Mouse (Mus musculus) adrenal gland, adult 2 months (tissue): ENCODE results near the gene Nup62. TPM values are rescaled to one million over a fixed set of nuclear protein-coding genes. Genes with fewer than 3 reads are reported as not detected.

Experiments
- DNase-seq: peaks from one replicate; pipeline ENCODE4 v3.0.0; 2021
- polyA plus RNA-seq: library from polyadenylated mRNA; depleted of rRNA; stranded (reverse); fragments of >200 nt; gene quantifications from 2 replicates; pipeline ENCODE4 v1.2.3, GENCODE M21; 2012
- total RNA-seq, 2 experiments: library from RNA; stranded (reverse); gene quantifications; 2 replicates each; pipeline ENCODE4 v1.2.3; 2021

The Nup62 gene
- total and polyA plus RNA-seq, 3 experiments: 33.2 to 92.2 (median 54.7) TPM

DNA sequence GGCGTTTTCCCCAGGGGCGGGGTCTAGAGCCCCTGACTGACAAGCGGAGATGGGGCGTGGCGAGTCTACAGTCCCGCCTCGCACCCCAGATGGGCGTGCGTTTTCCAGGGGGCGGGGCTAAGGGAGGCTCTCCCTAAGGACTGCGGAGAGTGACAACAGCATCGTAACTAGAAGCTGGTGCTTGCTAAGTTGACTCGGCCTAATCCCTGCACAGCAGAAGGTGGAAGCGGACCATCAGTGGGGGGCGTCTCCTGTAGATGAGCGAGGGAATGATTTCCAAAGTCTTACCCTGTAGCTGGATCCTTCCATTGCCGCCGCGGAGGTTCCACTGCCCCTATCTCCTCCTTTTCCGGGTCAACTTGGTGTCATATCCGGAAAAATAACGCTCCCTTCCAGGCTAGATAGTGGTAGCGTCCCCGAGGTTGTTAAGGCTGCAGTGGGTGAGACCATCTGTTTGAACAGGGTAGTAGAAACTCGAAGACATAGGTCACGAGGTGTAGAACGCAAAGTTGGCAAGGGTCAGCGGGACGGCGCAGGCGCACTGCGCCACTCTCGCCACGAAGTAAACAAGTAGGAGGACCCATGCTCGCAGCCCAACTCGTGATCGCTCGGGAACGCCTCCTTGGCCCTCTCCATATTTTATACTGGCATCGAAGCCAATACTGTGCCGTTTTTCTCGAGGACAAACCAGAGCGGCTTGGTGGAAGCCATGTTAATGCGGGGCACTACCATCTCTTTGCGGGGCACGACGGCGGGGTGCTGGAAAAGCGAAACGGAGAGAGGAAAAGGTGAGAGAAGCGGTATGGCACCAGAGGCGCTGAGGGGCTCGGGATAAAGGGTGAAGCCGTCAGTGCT, 32.9 kb downstream of the Nup62 start, which contains the start of the genes Akt1s1 and Tbc1d17:
Akt1s1 (plus strand) TSS at position 431 of the 855 bp plus-strand sequence.
Tbc1d17 (minus strand) TSS at position 519 of the 855 bp plus-strand sequence.
- peak; percentile 100 for DNase-seq

DNA sequence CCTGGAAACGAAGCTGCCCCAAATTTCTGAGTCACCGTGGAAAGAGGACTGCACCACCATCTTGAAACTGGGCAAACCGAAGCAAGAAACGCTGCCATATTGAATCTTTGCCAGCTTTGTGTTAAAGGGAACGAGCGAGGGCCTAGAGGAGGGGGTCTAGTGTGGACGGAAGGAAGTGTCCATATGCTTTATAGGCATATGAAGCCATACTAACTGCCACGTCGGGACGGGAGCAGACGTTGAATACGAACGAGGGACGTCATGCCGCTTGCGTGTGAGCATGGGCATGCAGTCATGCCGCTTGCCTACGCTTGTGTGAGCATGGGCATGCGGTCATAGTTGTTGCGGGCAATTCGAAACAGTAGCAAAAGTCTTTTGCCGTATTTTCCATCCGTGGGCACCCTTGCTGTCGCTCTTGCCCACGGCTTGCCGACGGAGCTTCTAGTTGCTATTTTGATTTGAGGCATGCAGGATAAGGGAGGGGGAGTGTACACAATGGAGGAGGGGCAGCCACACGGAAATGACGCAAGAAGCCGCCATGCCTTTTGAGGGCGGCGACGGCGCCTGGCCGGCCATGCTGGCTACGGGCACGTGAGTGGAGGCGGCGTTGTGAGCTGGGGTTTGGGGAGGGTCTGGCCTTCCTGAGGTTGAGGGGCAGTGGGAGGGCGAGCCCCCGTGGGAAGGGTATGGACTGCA, 33.7 kb downstream of the Nup62 start:
- peak; percentile 95 for DNase-seq

DNA sequence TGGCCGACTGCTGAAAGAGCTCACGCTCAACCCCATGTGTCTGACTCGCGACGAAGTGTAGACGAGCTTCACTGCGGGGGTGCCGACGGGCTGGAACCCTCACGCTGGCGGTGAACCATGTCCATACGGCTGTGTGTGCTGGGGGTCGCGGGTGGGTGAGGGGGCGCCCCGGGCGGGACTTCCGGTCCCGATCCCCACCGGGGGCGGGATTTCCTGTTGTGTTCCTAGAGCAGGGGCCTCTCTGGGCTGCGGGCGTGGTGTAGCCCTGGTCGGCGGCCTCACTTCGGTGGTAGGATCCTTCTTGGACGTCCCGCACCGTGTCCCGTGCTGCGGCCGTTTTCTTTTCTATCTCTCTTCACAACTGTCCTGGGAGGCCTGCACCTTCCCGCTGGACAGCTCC, 34.3 kb downstream of the Nup62 start:
- DNase-seq: peak; percentile 86

- DNase-seq: peak; percentile 46
These were observed 35.1 kb downstream of the Nup62 start for GRCm38 (mm10) chr7:44850789-44851624.

- no peak for DNase-seq
These were observed 35.8 kb downstream of the Nup62 start for GRCm38 (mm10) chr7:44851625-44852234.

DNA sequence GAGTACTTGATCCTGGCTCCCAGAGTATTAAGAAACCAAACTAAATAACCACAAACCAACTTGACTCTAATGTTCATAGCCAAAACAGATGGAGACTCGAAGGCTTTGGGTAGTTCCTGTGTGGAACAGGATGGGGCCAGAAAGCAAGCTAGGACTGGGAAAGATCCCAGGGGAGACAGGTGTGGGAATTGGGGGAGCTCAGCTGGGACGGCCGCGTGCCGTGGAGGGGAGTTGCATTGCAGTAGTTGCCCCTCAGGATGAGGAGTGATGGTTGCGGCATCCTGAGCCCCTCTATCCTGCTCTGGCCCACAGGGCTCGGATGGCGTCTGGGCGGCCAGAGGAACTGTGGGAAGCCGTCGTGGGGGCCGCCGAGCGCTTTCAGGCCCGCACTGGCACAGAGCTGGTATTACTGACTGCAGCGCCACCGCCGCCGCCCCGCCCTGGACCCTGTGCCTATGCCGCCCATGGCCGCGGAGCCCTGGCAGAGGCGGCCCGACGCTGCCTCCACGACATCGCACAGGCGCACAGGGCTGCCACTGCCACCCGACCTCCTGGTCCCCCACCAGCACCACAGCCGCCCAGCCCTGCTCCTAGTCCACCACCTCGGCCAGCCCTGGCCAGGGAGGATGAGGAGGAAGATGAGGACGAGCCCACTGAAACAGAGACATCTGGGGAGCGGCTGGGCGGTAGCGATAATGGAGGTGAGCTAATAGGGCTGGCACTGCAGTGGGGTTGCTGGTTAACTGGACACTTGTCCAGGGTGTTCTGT, 36.6 kb downstream of the Nup62 start:
- peak; percentile 28 for DNase-seq

DNA sequence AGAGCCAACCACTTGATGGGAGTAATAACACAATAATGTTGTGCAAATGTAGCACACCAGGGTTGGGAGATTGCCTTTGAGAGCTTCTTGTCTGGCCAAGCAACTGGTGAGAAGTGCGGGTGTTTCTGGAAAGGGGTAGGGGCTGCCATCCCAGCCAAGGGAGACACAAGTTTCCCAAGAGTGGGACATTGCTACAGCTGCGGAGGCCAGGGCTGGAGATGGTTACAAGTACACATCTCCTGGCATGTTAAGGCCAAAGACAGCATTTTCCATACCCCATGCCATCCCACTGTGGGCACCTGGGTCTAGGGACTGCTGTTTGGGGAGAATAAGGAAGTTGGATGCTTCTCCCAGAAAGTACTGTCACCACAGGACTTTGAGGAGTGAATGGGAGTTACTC, 37.2 kb downstream of the Nup62 start:
- DNase-seq: peak; percentile 33

DNA sequence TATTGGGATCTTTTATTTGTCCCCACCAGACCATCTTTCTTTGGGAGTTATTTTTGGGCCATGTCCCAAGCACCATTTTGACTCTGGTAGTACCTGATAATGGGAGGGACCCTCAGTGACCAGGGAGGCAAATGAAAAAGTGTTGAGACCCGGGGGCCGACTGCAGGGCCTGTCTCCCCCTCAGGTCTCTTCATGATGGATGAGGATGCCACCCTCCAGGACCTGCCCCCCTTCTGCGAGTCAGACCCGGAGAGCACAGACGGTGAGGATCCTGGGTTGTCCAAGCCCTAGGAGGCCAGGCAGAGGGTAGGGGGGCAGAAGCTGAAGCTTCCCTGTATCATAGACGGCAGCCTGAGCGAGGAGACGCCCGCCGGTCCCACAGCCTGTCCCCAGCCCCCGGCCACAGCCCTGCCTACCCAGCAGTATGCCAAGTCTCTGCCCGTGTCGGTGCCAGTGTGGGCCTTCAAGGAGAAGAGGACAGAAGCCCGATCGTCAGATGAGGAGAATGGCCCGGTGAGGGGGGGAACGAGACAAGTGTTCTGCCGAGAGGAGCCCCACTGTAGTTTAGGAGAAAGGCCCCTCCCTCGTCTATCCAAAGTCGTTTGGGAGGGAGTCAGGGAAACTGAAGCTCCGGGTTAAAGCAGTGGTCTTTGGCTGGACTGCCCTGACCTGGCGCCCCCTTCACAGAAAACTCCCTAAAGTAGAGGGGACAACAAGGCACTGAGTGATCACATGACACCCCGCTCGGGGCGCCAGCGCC, 37.9 kb downstream of the Nup62 start:
- peak; percentile 65 for DNase-seq

GRCm38 (mm10) chr7:44854356-44855031, 38.6 kb downstream of the Nup62 start:
- DNase-seq: peak; percentile 97

DNA sequence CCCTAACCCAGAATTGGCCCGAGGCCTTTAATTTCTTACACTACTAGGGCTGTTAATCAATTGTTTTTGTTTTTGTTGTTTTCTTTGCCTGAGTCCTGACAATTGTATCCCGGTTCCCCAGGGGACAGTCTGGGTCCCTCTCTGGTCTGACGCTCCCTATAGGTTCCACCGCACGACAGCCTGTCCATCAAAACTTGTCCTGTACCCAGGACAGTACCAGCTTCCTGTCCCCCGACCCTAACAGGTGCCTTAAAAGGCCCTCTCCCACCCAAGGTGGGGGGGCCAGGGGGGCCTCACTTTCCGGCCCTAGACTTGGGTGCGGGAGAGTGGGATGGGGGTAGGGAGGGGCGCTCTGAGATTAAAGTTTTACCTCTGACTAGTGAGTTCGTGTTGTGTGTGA, 39.1 kb downstream of the Nup62 start:
- no peak for DNase-seq

GRCm38 (mm10) chr7:44856265-44856916, 40.5 kb downstream of the Nup62 start:
- no peak for DNase-seq

DNA sequence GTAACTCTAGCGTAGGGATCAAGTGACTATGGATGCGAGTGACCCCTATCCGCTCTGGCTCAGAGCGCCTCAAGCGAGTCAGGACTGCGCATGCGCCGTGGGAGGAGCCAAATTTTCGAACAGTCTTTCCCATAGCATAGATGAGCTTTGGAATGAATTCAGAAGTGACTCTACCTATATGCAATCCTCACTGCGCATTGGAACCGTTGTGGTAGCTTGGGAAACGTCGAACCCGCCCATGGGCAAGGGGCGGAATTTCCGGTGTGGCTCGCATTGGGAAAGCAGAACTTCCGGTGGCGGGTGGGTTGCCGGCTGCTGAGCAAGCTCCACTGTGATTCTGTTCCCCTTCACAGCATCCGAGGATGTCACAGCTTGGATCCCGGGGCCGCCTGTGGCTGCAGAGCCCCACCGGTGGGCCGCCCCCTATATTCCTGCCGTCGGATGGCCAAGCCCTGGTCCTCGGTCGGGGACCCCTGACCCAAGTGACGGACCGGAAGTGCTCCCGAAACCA, 41.2 kb downstream of the Nup62 start, which contains the start of gene Pnkp:
Pnkp (plus strand) TSS at position 98 of the 511 bp plus-strand sequence.
- peak; percentile 91 for DNase-seq

DNA sequence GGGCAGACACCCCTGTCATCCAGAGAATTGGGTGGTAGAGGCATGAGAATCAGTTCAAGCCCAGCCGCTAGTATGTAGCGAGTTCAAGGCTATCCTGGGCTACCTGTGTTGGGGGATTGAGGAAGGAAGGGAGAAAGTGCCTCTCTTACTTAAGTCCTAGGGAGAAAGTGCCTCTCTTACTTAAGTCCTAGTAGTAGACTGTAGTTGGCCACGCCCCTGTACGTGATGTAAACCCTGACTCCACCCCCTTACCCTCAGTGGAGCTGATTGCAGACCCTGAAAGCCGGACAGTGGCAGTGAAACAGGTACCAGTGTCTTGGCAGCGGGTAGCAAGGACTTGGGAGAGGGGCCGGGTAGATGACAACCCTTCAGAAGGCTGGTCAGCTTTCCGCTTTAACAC, 42.0 kb downstream of the Nup62 start:
- peak; percentile 55 for DNase-seq

DNA sequence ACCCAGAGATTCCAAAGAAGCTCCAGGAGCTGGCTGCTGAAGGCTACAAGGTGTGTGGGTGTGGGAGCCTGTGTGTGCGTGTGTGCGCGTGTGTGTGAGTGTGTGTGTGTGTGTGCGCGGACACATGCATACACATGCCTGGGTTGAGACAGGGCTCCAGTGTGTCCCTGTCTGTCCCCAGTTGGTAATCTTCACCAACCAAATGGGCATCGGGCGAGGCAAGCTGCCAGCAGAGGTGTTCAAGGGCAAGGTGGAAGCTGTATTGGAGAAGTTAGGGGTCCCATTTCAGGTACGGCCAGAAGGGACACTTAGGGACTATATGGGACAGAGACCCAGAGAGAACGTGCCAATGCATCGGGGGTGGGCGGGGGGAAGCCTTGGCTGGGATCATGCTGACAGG, 44.0 kb downstream of the Nup62 start:
- DNase-seq: no peak

GRCm38 (mm10) chr7:44860576-44861428, 44.9 kb downstream of the Nup62 start:
- peak; percentile 77 for DNase-seq

- DNase-seq: peak; percentile 45
These were observed 45.5 kb downstream of the Nup62 start for GRCm38 (mm10) chr7:44861429-44861816.

DNA sequence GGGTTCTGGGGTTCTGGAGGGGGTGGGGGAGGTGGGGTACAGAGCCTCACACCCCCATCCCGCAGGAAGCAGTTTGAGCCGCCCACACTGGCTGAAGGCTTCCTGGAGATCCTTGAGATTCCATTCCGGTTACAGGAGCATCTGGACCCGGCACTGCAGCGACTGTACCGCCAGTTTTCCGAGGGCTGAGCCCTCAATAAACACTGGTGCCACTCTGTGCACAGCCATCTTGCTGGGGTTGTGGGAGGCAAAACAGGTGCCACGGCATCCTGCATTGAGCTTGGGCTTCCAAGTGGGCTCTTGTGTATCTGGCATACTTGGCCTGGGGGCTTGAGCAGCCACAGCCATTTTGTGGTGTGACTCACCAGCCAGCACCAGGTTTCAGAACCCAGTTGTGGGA, 46.5 kb downstream of the Nup62 start:
- peak; percentile 56 for DNase-seq

- DNase-seq: peak; percentile 42
These were observed 47.3 kb downstream of the Nup62 start for GRCm38 (mm10) chr7:44863210-44863609.
